Mouse (Mus musculus) activated CD4-positive, CD25-positive, alpha-beta regulatory T cell, adult 9 weeks (primary cell): ENCODE results near the gene Slc30a6. TPM values are rescaled to one million over a fixed set of nuclear protein-coding genes. Genes with fewer than 3 reads are reported as not detected.

Source experiments
- polyA plus RNA-seq: library from polyadenylated mRNA; unstranded; fragments of 100-300 nt; shearing (Covaris generic); gene quantifications from one replicate; pipeline ENCODE4 v1.2.1, GENCODE M21; 2017

Slc30a6 gene
- polyA plus RNA-seq: 34.2 TPM

GRCm38 (mm10) chr17:74395383-74396065 is at the start of gene Slc30a6:
Gene Slc30a6, plus strand, starts transcription at chr17:74395608.

GRCm38 (mm10) chr17:74458711-74459408 is 63.5 kb downstream of the Slc30a6 start, which contains the start of gene Nlrc4:
Gene Nlrc4, minus strand, starts transcription at chr17:74459142.

Other genes starting within 250 kb of the Slc30a6 start
- gene Memo1, start 100.1 kb upstream of the Slc30a6 start, polyA plus RNA-seq: 54.7 TPM
- gene Dpy30, start 71.7 kb upstream of the Slc30a6 start, polyA plus RNA-seq: 123 TPM
- 7.3 TPM for gene Spast, start 56.6 kb upstream of the Slc30a6 start, polyA plus RNA-seq
- gene Nlrc4, start 63.5 kb downstream of the Slc30a6 start, polyA plus RNA-seq: 1.2 TPM
- gene Yipf4, start 93.9 kb downstream of the Slc30a6 start, polyA plus RNA-seq: 18.6 TPM
- gene Birc6, start 132.7 kb downstream of the Slc30a6 start, polyA plus RNA-seq: 47.2 TPM